Mouse (Mus musculus): ENCODE measurements around the gene Nubp1. TPM values are rescaled to one million over a fixed set of nuclear protein-coding genes. Genes with fewer than 3 reads are reported as not detected.

The Nubp1 gene
- polyA plus RNA-seq (2012; rRNA removed): 19.8 and 21.0 TPM in 2 replicates

DNA sequence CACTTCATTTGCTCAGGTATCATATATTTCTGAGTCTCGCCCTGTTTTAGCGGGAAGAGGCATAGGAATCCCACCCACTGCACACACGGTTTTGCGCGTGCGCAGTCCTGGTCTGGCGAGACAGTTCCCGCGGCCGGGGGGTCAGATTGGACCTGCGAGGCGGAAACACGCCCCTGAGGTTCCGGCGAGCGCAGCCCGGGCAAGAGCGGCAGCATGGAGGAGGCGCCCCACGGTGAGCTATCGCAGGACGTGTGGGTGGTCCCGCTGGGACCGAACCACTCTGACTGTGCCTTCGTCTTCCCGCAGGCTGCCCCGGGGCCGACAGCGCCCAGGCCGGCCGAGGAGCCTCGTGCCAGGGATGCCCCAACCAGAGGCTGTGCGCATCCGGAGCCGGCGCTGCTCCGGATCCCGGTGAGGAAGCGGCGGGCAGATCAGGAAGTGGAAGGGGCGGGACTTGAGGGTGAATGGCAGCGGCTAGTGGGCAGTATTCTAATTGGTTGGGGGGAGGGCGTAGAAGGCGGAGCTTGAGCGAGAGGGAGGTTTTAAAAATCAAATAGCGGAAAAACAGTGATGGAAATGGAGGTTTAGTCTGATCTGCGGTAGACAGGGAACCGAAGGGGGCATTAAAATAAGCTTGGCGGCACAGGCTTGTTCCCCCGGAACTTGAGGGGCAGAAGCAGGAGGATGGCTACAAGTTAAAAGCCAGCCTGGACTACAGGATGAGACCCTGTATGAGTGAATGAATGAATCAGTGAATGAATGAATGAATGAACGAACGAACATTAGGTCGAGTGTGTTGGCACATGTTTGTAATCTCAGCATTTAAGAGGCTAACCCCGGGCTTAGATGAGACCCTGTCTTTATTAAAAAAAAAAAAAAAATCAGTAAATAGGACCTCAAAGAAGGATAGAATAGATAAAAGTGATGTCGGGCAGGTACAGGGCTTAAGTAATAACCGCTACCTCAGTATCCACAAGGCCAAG is at the start of gene Nubp1:
Gene Nubp1 (plus strand): TSS at position 185 of the 983 bp plus-strand sequence.

GRCm38 (mm10) chr16:10394699-10395540 is 16.8 kb upstream of the Nubp1 start, which contains the start of gene Tekt5:
Gene Tekt5 (minus strand): TSS chr16:10395490.

GRCm38 (mm10) chr16:10447264-10447594 is 35.5 kb downstream of the Nubp1 start, which contains the start of gene Tvp23a:
Gene Tvp23a (minus strand): TSS chr16:10447362.

Other genes with a start within 250 kb of the Nubp1 start
- gene Rpl39l, start 241.7 kb upstream of the Nubp1 start, polyA plus RNA-seq (2012; rRNA removed): 0.83 and 1.2 TPM in 2 replicates
- gene Atf7ip2, start 219.2 kb upstream of the Nubp1 start, polyA plus RNA-seq (2012; rRNA removed): 0.23 and 0.24 TPM in 2 replicates
- gene Emp2, start 98.0 kb upstream of the Nubp1 start, polyA plus RNA-seq (2012; rRNA removed): 3.8 and 3.9 TPM in 2 replicates
- gene Tekt5, start 16.5 kb upstream of the Nubp1 start, polyA plus RNA-seq (2012; rRNA removed): 0.15 and 0.18 TPM in 2 replicates
- gene Tvp23a, start 35.4 kb downstream of the Nubp1 start, polyA plus RNA-seq (2012; rRNA removed): 0.22 and 0.35 TPM in 2 replicates
- gene Ciita, start 68.1 kb downstream of the Nubp1 start, polyA plus RNA-seq (2012; rRNA removed): 0.03 and 0.05 TPM in 2 replicates
- gene Dexi, start 131.1 kb downstream of the Nubp1 start, polyA plus RNA-seq (2012; rRNA removed): 3.9 and 4.6 TPM in 2 replicates
- gene Clec16a, start 133.4 kb downstream of the Nubp1 start, polyA plus RNA-seq (2012; rRNA removed): 2.4 and 3.1 TPM in 2 replicates